Mouse (Mus musculus): Measurements from ENCODE around the gene Sertad2. TPM values are rescaled to one million over a fixed set of nuclear protein-coding genes. Genes with fewer than 3 reads are reported as not detected.

The Sertad2 gene
- total and polyA plus RNA-seq, 3 experiments, result 16.1 to 20.2 (median 17.7) TPM

GRCm38 (mm10) chr11:20645521-20645920, 102.5 kb downstream of the Sertad2 start:
- Histone ChIP-seq H3K4me1 (ENCODE audit: control insufficient read depth, insufficient read depth, low read length) (peaks cover 9% of the 10 kb centered on the region), H3K79me2 (replicated peaks; ENCODE audit: control insufficient read depth, insufficient read depth, low read length) (peaks cover 10% of the 10 kb centered on the region), H3K9ac (ENCODE audit: low read depth, low read length) (no peak overlapping the region), H3K27me3 (ENCODE audit: control insufficient read depth, insufficient read depth, low read length) (no peaks in the 10 kb centered on the region), H3K4me3 (no peak overlapping the region), H3K27ac (no peak overlapping the region), H3K36me3 (ENCODE audit: control insufficient read depth, insufficient read depth, low read length) (no peaks in the 10 kb centered on the region)
- intact Hi-C loops (cut with DNase I), result no loop called here
- TF ChIP-seq EP300 (IDR thresholded peaks at IDR 0.05; ENCODE audit: insufficient read depth, low read depth, low read length) (no peak), CTCF (IDR thresholded peaks at IDR 0.05) (no peak), POLR2A (IDR thresholded peaks at IDR 0.05; ENCODE audit: insufficient read depth, low read depth, low read length) (no peak)
- no peak for DNase-seq
- WGBS, result 63% methylated on average over 3 of the region's 3 CpGs

- no peak overlapping the region for H3K27ac ChIP-seq
- no peaks in the 10 kb centered on the region for H3K27me3 ChIP-seq (ENCODE audit: control insufficient read depth, insufficient read depth, low read length)
- intact Hi-C loops (cut with DNase I), result no loop called here
- DNase-seq, result no peak
- TF ChIP-seq EP300 (IDR thresholded peaks at IDR 0.05; ENCODE audit: insufficient read depth, low read depth, low read length) (no peak), CTCF (IDR thresholded peaks at IDR 0.05) (no peak), POLR2A (IDR thresholded peaks at IDR 0.05; ENCODE audit: insufficient read depth, low read depth, low read length) (no peak)
- 55% methylated on average over 6 of the region's 6 CpGs for WGBS
- H3K9ac ChIP-seq (ENCODE audit: low read depth, low read length), result no peak overlapping the region
- H3K4me3 ChIP-seq, result no peak overlapping the region
- no peaks in the 10 kb centered on the region for H3K36me3 ChIP-seq (ENCODE audit: control insufficient read depth, insufficient read depth, low read length)
- H3K79me2 ChIP-seq (replicated peaks; ENCODE audit: control insufficient read depth, insufficient read depth, low read length), result peaks cover 9% of the 10 kb centered on the region
- H3K4me1 ChIP-seq (ENCODE audit: control insufficient read depth, insufficient read depth, low read length), result peaks cover 8% of the 10 kb centered on the region
Measured at GRCm38 (mm10) chr11:20646142-20646541, 103.1 kb downstream of the Sertad2 start.

- TF ChIP-seq POLR2A (IDR thresholded peaks at IDR 0.05; ENCODE audit: insufficient read depth, low read depth, low read length), result no peak
- TF ChIP-seq CTCF (IDR thresholded peaks at IDR 0.05), result no peak
- TF ChIP-seq EP300 (IDR thresholded peaks at IDR 0.05; ENCODE audit: insufficient read depth, low read depth, low read length), result no peak
- no peak overlapping the region for H3K27ac ChIP-seq
- no peak for DNase-seq
- H3K36me3 ChIP-seq (ENCODE audit: control insufficient read depth, insufficient read depth, low read length), result no peaks in the 10 kb centered on the region
- intact Hi-C loops (cut with DNase I), result no loop called here
- 59% methylated on average over 10 of the region's 10 CpGs for WGBS
- no peak overlapping the region for H3K9ac ChIP-seq (ENCODE audit: low read depth, low read length)
- H3K79me2 ChIP-seq (replicated peaks; ENCODE audit: control insufficient read depth, insufficient read depth, low read length), result peaks cover 9% of the 10 kb centered on the region
- H3K27me3 ChIP-seq (ENCODE audit: control insufficient read depth, insufficient read depth, low read length), result no peaks in the 10 kb centered on the region
- H3K4me1 ChIP-seq (ENCODE audit: control insufficient read depth, insufficient read depth, low read length), result peaks cover 8% of the 10 kb centered on the region
- no peak overlapping the region for H3K4me3 ChIP-seq
Measured at GRCm38 (mm10) chr11:20646986-20647726, 104.1 kb downstream of the Sertad2 start.

- TF ChIP-seq CTCF (IDR thresholded peaks at IDR 0.05), result no peak
- no peak for TF ChIP-seq POLR2A (IDR thresholded peaks at IDR 0.05; ENCODE audit: insufficient read depth, low read depth, low read length)
- TF ChIP-seq EP300 (IDR thresholded peaks at IDR 0.05; ENCODE audit: insufficient read depth, low read depth, low read length), result no peak
- Histone ChIP-seq H3K4me3 (no peak overlapping the region), H3K9ac (ENCODE audit: low read depth, low read length) (no peak overlapping the region), H3K27me3 (ENCODE audit: control insufficient read depth, insufficient read depth, low read length) (no peaks in the 10 kb centered on the region), H3K79me2 (replicated peaks; ENCODE audit: control insufficient read depth, insufficient read depth, low read length) (peaks cover 8% of the 10 kb centered on the region), H3K27ac (no peak overlapping the region), H3K4me1 (ENCODE audit: control insufficient read depth, insufficient read depth, low read length) (peaks cover 8% of the 10 kb centered on the region), H3K36me3 (ENCODE audit: control insufficient read depth, insufficient read depth, low read length) (no peaks in the 10 kb centered on the region)
- intact Hi-C loops (cut with DNase I), result no loop called here
- peak; percentile 26 to 51 for DNase-seq
- WGBS, result 46% methylated on average over 19 of the region's 19 CpGs
Measured at GRCm38 (mm10) chr11:20647902-20648625, 105.0 kb downstream of the Sertad2 start.

GRCm38 (mm10) chr11:20649477-20649876, 106.4 kb downstream of the Sertad2 start:
- no peak overlapping the region for H3K4me3 ChIP-seq
- peaks cover 8% of the 10 kb centered on the region for H3K4me1 ChIP-seq (ENCODE audit: control insufficient read depth, insufficient read depth, low read length)
- H3K79me2 ChIP-seq (replicated peaks; ENCODE audit: control insufficient read depth, insufficient read depth, low read length), result peaks cover 2% of the 10 kb centered on the region
- intact Hi-C loops (cut with DNase I), result no loop called here
- H3K27ac ChIP-seq, result no peak overlapping the region
- no peak for DNase-seq
- TF ChIP-seq EP300 (IDR thresholded peaks at IDR 0.05; ENCODE audit: insufficient read depth, low read depth, low read length), result no peak
- TF ChIP-seq POLR2A (IDR thresholded peaks at IDR 0.05; ENCODE audit: insufficient read depth, low read depth, low read length), result no peak
- no peak for TF ChIP-seq CTCF (IDR thresholded peaks at IDR 0.05)
- no peaks in the 10 kb centered on the region for H3K36me3 ChIP-seq (ENCODE audit: control insufficient read depth, insufficient read depth, low read length)
- H3K27me3 ChIP-seq (ENCODE audit: control insufficient read depth, insufficient read depth, low read length), result no peaks in the 10 kb centered on the region
- 90% methylated on average over 5 of the region's 5 CpGs for WGBS
- no peak overlapping the region for H3K9ac ChIP-seq (ENCODE audit: low read depth, low read length)
